Mouse (Mus musculus): ENCODE data around the gene Ctla4. TPM values are rescaled to one million over a fixed set of nuclear protein-coding genes. Genes with fewer than 3 reads are reported as not detected.

Ctla4 gene
- total RNA-seq, 2 experiments from 2014 or later, result 1.00 to 1.1 TPM

DNA sequence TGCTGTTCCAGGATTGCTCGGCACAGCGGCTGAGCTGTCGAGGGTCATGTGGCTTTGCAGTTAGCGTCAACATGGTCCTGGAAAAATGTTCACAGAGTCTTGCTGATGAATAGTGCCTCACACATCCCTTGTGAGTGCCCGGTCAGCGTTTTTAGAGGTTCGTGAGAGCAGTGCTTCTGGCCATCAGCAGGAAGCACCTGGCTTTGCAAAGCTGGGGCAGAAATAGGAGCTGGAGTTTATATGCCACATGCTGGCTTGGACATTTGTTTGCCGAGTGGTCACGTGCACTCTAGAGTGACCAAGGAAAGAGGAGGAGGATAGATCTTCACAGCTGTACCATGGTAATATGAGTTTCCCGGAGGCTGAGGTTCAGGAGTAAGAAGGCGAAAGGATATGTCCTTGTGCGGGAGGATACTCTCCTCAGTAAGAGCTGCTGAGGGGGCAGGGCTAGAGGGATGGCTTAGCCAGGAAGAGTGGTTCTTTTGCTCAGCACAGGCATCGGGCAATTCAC is 23.8 kb upstream of the Ctla4 start:
- intact Hi-C loops (cut with DNase I), result loop anchor here (5.0 to 10.0 kb wide), 5 partner anchors 126 to 678 kb away; partner anchors contain the start of genes Cd28, Cyp20a1 and Nbeal1
- DNase-seq, result peak; percentile 53 to 63

GRCm38 (mm10) chr1:60863701-60864100 is 23.1 kb upstream of the Ctla4 start:
- DNase-seq, result peak in 1 of 2 experiments; percentile 21
- intact Hi-C loops (cut with DNase I), result loop anchor here (5.0 to 10.0 kb wide), 5 partner anchors 126 to 679 kb away; partner anchors contain the start of genes Cd28, Cyp20a1 and Nbeal1

DNA sequence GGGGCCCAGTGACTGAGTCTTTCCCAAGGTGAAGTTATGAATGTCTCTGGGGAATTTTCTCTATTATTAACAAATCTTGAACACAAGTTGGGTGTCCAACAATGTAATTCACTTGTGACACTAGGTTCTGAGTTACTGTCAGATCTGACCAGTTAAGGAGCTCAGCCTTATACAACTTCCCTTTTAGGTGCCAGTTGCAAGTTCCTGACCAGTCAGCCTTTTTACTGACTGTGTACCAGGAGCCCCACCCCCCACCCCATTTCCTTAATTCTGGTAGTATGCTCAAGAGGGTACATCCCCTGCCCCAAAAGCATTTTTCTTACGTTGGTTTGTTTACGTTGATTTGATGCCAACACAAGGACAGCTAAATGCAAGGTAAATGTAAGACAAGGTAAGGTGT is 21.6 kb upstream of the Ctla4 start:
- no peak for DNase-seq
- intact Hi-C loops (cut with DNase I), result loop anchor here (10.0 kb wide), 1 partner anchor 680 kb away; the partner anchor contains the start of gene Nbeal1

GRCm38 (mm10) chr1:60866043-60866442 is 20.8 kb upstream of the Ctla4 start:
- DNase-seq, result no peak
- intact Hi-C loops (cut with DNase I), result loop anchor here (10.0 kb wide), 1 partner anchor 681 kb away; the partner anchor contains the start of gene Nbeal1

DNA sequence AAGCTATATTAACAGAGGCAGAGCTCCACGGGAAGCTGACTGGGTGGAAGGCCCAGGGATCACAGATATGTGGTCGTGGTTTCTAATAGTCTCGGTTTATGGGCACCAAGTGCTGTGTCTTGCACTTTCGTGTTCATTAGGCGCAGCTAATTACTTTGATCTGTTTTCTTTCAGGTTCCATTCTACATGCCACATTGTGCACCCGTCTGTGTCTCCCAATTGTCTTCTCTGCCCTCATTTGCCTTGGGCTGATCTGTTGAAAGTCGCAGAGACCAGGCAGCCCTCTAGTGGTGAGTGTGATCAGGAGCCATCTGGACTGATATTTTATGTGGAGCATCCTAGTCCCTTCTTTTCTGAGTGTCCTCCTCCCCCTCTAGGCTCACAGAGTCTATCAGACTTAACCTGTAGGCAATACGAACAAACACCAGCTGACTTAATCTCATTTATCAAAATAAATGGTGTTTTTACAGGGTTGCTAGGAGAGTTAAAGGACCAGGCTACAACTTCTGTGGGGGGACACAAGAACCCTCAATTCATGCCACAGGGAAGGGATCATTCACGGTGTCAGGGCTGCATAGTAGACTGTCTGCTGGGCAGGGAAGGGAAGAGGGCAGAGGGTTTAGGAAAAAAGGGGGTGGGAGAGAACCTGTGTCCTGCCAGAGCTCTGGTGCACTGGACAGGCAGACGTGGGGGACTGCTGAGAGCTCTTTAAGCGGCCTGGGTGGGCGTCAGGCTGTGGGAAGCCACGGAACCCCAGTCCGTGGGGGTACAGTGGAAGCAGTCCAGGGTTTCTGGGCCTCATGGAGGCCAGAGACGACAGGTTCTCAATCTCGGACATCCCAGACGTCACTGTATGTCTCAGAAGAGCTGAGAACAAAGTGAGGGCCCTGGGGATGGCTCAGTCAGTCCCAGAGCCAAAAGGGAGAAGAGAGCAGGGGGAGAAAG is 18.2 kb upstream of the Ctla4 start:
- intact Hi-C loops (cut with DNase I), result loop anchor here (2.0 to 10.0 kb wide), 2 partner anchors 86 to 684 kb away; partner anchors contain the start of gene Nbeal1
- DNase-seq, result peak; percentile 52 to 55

- intact Hi-C loops (cut with DNase I), result no loop called here
These were observed 11.5 kb upstream of the Ctla4 start for GRCm38 (mm10) chr1:60875267-60875666.

DNA sequence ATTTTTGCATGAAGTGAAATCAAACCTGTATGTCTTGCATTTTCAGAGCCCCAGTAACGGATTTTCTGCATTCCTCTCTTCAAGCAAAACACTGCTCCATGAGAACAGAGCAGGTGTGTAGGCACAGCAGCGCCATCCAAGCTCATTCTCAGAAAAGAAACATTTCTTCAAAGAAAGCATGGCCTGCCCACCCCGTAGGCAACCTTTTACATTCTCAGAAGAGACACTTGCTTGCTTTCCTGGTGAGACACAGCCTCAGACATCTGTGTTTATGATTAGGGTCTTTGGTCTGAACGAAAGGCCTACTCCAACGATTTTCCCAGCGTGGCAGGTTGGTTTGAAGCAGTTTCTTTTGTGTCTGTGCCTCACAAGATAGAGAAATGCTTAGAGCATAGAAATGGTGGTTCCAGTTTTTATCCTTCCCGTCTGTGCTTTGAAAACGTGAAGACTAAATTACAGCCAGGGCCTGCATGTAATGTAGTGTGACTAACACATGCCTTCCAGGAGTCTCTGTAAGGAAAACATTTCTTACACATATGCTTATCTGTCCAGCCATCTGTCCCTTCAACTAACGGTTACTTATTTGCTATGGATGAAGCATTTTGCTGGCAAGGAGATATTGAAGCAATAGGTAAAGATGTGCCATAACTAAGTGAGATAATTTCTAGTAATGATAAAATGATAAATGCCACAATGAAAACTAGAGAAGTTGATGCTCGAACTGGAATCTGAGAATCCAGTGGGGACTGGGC is 6.5 kb upstream of the Ctla4 start:
- DNase-seq, result no peak
- intact Hi-C loops (cut with DNase I), result no loop called here

More at GRCm38 (mm10) chr1:60875267-60875666, 11.5 kb upstream of the Ctla4 start:
- DNase-seq, result no peak

- intact Hi-C loops (cut with DNase I), result no loop called here
- no peak for DNase-seq
These were observed 4.0 kb upstream of the Ctla4 start for GRCm38 (mm10) chr1:60882792-60883191.

GRCm38 (mm10) chr1:60883279-60883678 is 3.5 kb upstream of the Ctla4 start:
- no peak for DNase-seq
- intact Hi-C loops (cut with DNase I), result no loop called here

DNA sequence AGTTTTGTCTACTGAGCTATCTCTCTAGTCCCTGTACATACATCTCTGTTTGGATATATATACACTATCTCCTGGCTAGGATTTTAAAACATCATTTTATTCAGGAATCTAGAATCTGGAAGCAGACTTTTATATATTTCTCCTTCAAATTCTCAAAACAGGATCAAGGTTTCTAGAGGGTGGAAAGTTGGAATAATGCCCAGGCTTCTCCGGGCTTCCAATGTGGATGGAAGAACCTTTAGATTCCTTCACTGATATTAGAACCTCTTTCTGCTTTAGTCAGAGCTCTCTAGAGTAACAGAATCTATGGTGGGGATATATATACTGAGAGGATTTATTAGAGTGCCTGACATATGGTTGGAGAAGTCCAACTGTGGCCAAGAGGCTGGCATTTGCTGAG is 2.2 kb upstream of the Ctla4 start:
- DNase-seq, result no peak
- intact Hi-C loops (cut with DNase I), result no loop called here

GRCm38 (mm10) chr1:60898127-60898932 is 11.5 kb downstream of the Ctla4 start:
- intact Hi-C loops (cut with DNase I), result no loop called here
- no peak for DNase-seq

DNA sequence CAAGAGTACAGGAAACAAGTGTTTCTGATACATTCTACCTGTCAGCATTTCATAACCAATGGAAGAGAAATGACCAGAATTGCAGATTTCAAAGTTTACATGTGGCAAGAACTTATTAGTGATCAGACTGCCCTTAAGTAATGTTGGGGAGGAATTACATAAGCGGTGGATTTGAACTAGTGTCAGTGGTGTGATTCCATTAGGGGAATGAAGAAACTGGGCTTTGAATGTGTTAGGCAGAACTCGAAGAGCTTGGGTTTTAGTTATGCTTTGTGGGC is 12.1 kb downstream of the Ctla4 start:
- intact Hi-C loops (cut with DNase I), result no loop called here
- DNase-seq, result no peak

GRCm38 (mm10) chr1:60899244-60899643 is 12.4 kb downstream of the Ctla4 start:
- peak in 1 of 2 experiments; percentile 33 for DNase-seq
- intact Hi-C loops (cut with DNase I), result no loop called here

GRCm38 (mm10) chr1:60902547-60902946 is 15.7 kb downstream of the Ctla4 start:
- intact Hi-C loops (cut with DNase I), result no loop called here
- no peak for DNase-seq

GRCm38 (mm10) chr1:60903126-60903525 is 16.3 kb downstream of the Ctla4 start:
- intact Hi-C loops (cut with DNase I), result no loop called here
- DNase-seq, result no peak

DNA sequence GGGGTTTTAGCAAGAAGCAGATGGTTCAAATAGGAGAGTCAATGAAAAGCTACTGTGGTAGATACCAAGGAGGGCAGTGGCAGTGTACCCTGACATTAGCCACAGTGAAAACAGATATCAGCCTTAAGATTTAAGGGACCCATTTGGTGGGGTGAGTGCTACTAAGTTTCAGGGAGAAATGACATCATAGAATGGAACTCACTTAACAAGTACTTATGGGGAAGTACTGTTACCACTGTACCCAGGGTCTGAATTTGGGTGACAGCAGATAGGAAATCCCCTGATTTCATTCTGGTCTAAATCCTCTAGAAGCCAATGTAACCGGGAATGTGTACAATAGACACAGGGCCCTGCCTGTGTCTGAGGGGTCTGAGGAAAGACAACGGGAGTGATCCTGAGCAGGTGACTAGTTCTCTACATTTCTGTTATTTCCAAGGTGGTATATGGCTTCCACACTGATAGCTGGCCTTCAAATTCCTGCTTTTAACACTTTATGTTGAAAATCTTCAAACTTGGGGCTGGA is 17.7 kb downstream of the Ctla4 start:
- intact Hi-C loops (cut with DNase I), result no loop called here
- DNase-seq, result no peak

DNA sequence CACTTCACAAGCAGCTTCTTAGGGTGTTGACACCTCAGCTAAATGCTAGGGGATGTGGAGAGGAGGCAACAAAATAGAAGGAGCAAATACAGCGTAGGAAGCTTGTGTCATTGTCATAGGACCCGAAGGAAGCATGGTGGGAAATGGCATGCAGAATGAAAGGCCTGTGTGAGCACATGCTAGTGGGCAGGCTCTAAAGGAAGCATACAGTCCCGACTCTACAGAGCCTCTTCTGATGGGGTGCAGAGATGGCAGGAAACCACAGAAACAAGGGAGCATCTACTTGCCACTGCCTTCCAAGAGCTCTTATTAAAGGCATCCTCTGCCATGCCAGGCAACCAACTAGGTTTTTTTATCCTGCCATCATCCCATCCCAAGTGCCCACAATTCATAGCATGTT is 20.7 kb downstream of the Ctla4 start:
- intact Hi-C loops (cut with DNase I), result no loop called here
- no peak for DNase-seq

DNA sequence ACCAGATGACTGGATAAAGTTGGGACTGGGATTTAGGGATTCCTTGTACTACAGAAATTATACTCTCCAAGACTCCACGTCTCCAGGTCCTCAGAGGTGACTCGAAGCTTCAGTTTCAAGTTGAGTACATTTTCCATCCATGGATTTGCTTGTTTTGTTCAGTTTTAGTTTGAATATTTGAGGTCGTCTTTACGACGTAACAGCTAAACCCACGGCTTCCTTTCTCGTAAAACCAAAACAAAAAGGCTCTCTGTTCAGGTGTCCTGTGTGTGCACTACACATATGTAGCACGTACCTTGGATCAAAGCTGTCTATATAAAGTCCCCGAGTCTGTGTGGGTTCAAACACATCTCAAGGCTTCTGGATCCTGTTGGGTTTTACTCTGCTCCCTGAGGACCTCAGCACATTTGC is 22.0 kb downstream of the Ctla4 start:
- intact Hi-C loops (cut with DNase I), result no loop called here
- no peak for DNase-seq

GRCm38 (mm10) chr1:60909746-60910145 is 22.9 kb downstream of the Ctla4 start:
- intact Hi-C loops (cut with DNase I), result no loop called here
- no peak for DNase-seq

- no peak for DNase-seq
- intact Hi-C loops (cut with DNase I), result no loop called here
These were observed 24.0 kb downstream of the Ctla4 start for GRCm38 (mm10) chr1:60910796-60911195.

All from heart, postnatal 36 days (tissue).